Mouse (Mus musculus) ES-Bruce4 (cell line): ENCODE results near the gene Strap. TPM values are rescaled to one million over a fixed set of nuclear protein-coding genes. Genes with fewer than 3 reads are reported as not detected.

Experiments used
- H3K27ac ChIP-seq: 2 replicates; pipeline ENCODE4 v1.5.1; 2012; ENCODE audit warnings: low read length, inconsistent platforms; ENCODE audit not compliant: insufficient read depth
- H3K27me3 ChIP-seq: 2 replicates; pipeline ENCODE4 v1.6.1; 2012; ENCODE audit warnings: mild to moderate bottlenecking, low read length, inconsistent platforms; ENCODE audit not compliant: control insufficient read depth, poor library complexity, insufficient read depth, severe bottlenecking
- H3K36me3 ChIP-seq: 2 replicates; pipeline ENCODE4 v1.6.1; 2012; ENCODE audit warnings: inconsistent platforms, mild to moderate bottlenecking, low read length, moderate library complexity; ENCODE audit not compliant: control insufficient read depth, poor library complexity, insufficient read depth, severe bottlenecking
- H3K4me1 ChIP-seq: one replicate; pipeline ENCODE4 v1.8.1; 2011; ENCODE audit warnings: low read length; ENCODE audit not compliant: control insufficient read depth, insufficient read depth
- H3K4me3 ChIP-seq: 2 replicates; pipeline ENCODE4 v1.5.1; 2011; ENCODE audit warnings: low read depth, mild to moderate bottlenecking, low read length
- H3K9ac ChIP-seq: 2 replicates; pipeline ENCODE4 v1.6.1; 2012; ENCODE audit warnings: low read depth, mild to moderate bottlenecking, inconsistent platforms; ENCODE audit not compliant: poor library complexity, severe bottlenecking
- H3K9me3 ChIP-seq: replicated peaks from 2 replicates; pipeline ENCODE4 v1.6.1; 2012; ENCODE audit warnings: mild to moderate bottlenecking, low read length, inconsistent platforms; ENCODE audit not compliant: control insufficient read depth, poor library complexity, insufficient read depth, severe bottlenecking
- CTCF ChIP-seq: IDR thresholded peaks from one replicate; pipeline ENCODE4 v1.8.1; 2011; ENCODE audit warnings: low read depth, low read length
- EP300 ChIP-seq: IDR thresholded peaks from 2 replicates; pipeline ENCODE4 v1.6.1; 2011; ENCODE audit warnings: low read depth, low read length; ENCODE audit not compliant: insufficient read depth
- POLR2A ChIP-seq: IDR thresholded peaks from one replicate; pipeline ENCODE4 v1.8.1; 2011; ENCODE audit warnings: low read length; ENCODE audit not compliant: insufficient read depth
- polyA plus RNA-seq: library from polyadenylated mRNA; stranded (reverse); fragments of >200 nt; gene quantifications from 2 replicates; pipeline ENCODE4 v1.2.4, GENCODE M21; 2011; ENCODE audit warnings: low read depth; ENCODE audit not compliant: missing spikeins, insufficient read depth, insufficient read length

Strap gene
- polyA plus RNA-seq, 1 experiment = 117 TPM

DNA sequence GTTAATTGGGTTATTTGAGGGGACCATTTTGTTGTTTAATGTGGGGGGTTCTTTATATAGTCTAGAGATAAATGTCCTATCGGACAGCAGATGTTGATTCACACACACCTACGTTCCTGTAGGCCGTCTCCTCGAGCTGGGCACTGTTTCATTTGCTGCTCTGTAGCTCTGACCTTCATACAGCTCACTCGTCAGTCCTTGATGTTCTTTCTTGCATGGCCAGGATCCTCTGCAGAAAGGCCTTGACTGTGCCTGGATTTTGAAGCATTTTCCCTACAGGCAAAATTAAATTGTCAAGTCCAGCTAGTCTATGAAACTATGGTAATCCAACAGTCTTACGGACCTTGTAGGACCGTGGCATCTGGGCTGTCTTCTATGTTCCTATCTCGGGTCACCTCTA is 39.8 kb upstream of the Strap start:
- H3K9me3 ChIP-seq = no peaks in the 10 kb centered on the region
- no peak overlapping the region for H3K27ac ChIP-seq
- no peak overlapping the region for H3K4me3 ChIP-seq
- no peaks in the 10 kb centered on the region for H3K27me3 ChIP-seq
- TF ChIP-seq POLR2A (no peak), EP300 (no peak), CTCF (no peak)
- no peak overlapping the region for H3K9ac ChIP-seq
- H3K36me3 ChIP-seq = no peaks in the 10 kb centered on the region
- H3K4me1 ChIP-seq = no peaks in the 10 kb centered on the region

- Histone ChIP-seq H3K27me3 (no peaks in the 10 kb centered on the region), H3K36me3 (no peaks in the 10 kb centered on the region), H3K9ac (no peak overlapping the region), H3K27ac (no peak overlapping the region), H3K4me3 (no peak overlapping the region), H3K9me3 (no peaks in the 10 kb centered on the region), H3K4me1 (no peaks in the 10 kb centered on the region)
- TF ChIP-seq CTCF = no peak
- TF ChIP-seq POLR2A = no peak
- no peak for TF ChIP-seq EP300
Measured at GRCm38 (mm10) chr6:137696445-137697204, 38.3 kb upstream of the Strap start.

GRCm38 (mm10) chr6:137699434-137699833 is 35.4 kb upstream of the Strap start:
- no peak overlapping the region for H3K4me3 ChIP-seq
- H3K27ac ChIP-seq = no peak overlapping the region
- H3K27me3 ChIP-seq = no peaks in the 10 kb centered on the region
- no peaks in the 10 kb centered on the region for H3K9me3 ChIP-seq
- no peaks in the 10 kb centered on the region for H3K36me3 ChIP-seq
- H3K9ac ChIP-seq = no peak overlapping the region
- no peaks in the 10 kb centered on the region for H3K4me1 ChIP-seq
- TF ChIP-seq EP300 (no peak), CTCF (no peak)

DNA sequence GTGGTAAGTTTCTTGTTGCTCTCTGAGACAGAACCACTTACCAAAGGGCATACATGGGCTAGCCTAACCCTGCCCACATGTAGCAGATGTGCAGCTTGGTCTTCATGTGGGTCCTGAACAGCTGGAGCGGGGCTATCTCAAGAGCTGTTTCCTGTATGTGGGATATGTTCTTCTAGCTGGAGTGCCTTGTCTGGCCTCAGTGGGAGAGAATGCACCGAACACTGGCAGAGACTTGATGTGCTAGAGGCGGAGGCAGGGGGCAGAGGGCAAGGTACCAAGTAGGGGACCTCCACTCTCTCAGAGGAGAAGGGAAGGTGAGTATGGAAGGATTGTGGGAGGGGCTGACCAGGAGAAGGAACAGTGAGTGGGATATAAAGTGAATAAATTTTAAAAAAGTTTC is 32.7 kb upstream of the Strap start:
- H3K9me3 ChIP-seq = no peaks in the 10 kb centered on the region
- H3K36me3 ChIP-seq = no peaks in the 10 kb centered on the region
- TF ChIP-seq CTCF (no peak), POLR2A (no peak), EP300 (no peak)
- H3K9ac ChIP-seq = no peak overlapping the region
- no peak overlapping the region for H3K4me3 ChIP-seq
- H3K27ac ChIP-seq = no peak overlapping the region
- H3K4me1 ChIP-seq = no peaks in the 10 kb centered on the region
- H3K27me3 ChIP-seq = no peaks in the 10 kb centered on the region

- H3K27ac ChIP-seq = no peak overlapping the region
- H3K4me1 ChIP-seq = no peaks in the 10 kb centered on the region
- H3K27me3 ChIP-seq = no peaks in the 10 kb centered on the region
- no peaks in the 10 kb centered on the region for H3K9me3 ChIP-seq
- no peak overlapping the region for H3K9ac ChIP-seq
- no peak overlapping the region for H3K4me3 ChIP-seq
- H3K36me3 ChIP-seq = no peaks in the 10 kb centered on the region
- TF ChIP-seq EP300 (no peak), CTCF (no peak), POLR2A (no peak)
Measured at GRCm38 (mm10) chr6:137702918-137703317, 32.0 kb upstream of the Strap start.

GRCm38 (mm10) chr6:137703431-137703830 is 31.4 kb upstream of the Strap start:
- no peaks in the 10 kb centered on the region for H3K4me1 ChIP-seq
- no peak overlapping the region for H3K9ac ChIP-seq
- H3K36me3 ChIP-seq = no peaks in the 10 kb centered on the region
- no peaks in the 10 kb centered on the region for H3K9me3 ChIP-seq
- no peak overlapping the region for H3K27ac ChIP-seq
- H3K4me3 ChIP-seq = no peak overlapping the region
- H3K27me3 ChIP-seq = no peaks in the 10 kb centered on the region
- TF ChIP-seq EP300 = no peak
- no peak for TF ChIP-seq CTCF
